Mouse (Mus musculus): ENCODE data around the gene Mthfs. TPM values are rescaled to one million over a fixed set of nuclear protein-coding genes. Genes with fewer than 3 reads are reported as not detected.
A peak's percentile ranks its signal among the peaks of the same experiment; 100 is the strongest.

The Mthfs gene
- polyA plus RNA-seq, 1 experiment from 2014 or later: 17.2 TPM

GRCm38 (mm10) chr9:89308357-89309194, 98.1 kb downstream of the Mthfs start:
- Histone ChIP-seq H3K27ac (replicated peaks) (no peak overlapping the region), H3K4me1 (replicated peaks) (no peaks in the 10 kb centered on the region), H3K4me2 (no peak overlapping the region), H3K9ac (no peak overlapping the region), H3K9me3 (no peaks in the 10 kb centered on the region), H3K27me3 (no peaks in the 10 kb centered on the region), H3K4me3 (no peak overlapping the region), H3K36me3 (no peaks in the 10 kb centered on the region)
- peak; percentile 49 for ATAC-seq (ENCODE audit: low FRiP score, low read depth)
- 69% methylated on average over 7 of the region's 7 CpGs for WGBS

- Histone ChIP-seq H3K4me2 (no peak overlapping the region), H3K4me3 (no peak overlapping the region), H3K9me3 (no peaks in the 10 kb centered on the region), H3K36me3 (no peaks in the 10 kb centered on the region), H3K4me1 (replicated peaks) (no peaks in the 10 kb centered on the region), H3K27me3 (no peaks in the 10 kb centered on the region), H3K9ac (no peak overlapping the region), H3K27ac (replicated peaks) (no peak overlapping the region; the same call in 1 of the 2 replicates)
- no peak for ATAC-seq (ENCODE audit: low FRiP score, low read depth)
- 74% methylated on average over 2 of the region's 2 CpGs for WGBS
Measured at GRCm38 (mm10) chr9:89309195-89309535, 98.7 kb downstream of the Mthfs start.

GRCm38 (mm10) chr9:89311649-89312048, 101.2 kb downstream of the Mthfs start:
- no peak overlapping the region for H3K27ac ChIP-seq (replicated peaks)
- H3K36me3 ChIP-seq: no peaks in the 10 kb centered on the region
- H3K4me2 ChIP-seq: no peak overlapping the region
- H3K27me3 ChIP-seq: no peaks in the 10 kb centered on the region
- WGBS: 50% methylated on average over 2 of the region's 2 CpGs
- no peak overlapping the region for H3K9ac ChIP-seq
- 0 out of 2 replicates have a peak, but pooled peaks have one; percentile 48 for ATAC-seq (ENCODE audit: low FRiP score, low read depth)
- no peak overlapping the region for H3K4me3 ChIP-seq
- no peaks in the 10 kb centered on the region for H3K4me1 ChIP-seq (replicated peaks)
- no peaks in the 10 kb centered on the region for H3K9me3 ChIP-seq

GRCm38 (mm10) chr9:89373731-89374130, 163.3 kb downstream of the Mthfs start:
- Histone ChIP-seq H3K4me3 (no peak overlapping the region), H3K9me3 (no peaks in the 10 kb centered on the region), H3K9ac (no peak overlapping the region), H3K4me2 (no peak overlapping the region), H3K4me1 (replicated peaks) (no peaks in the 10 kb centered on the region), H3K36me3 (no peaks in the 10 kb centered on the region), H3K27me3 (no peaks in the 10 kb centered on the region), H3K27ac (replicated peaks) (no peak overlapping the region)
- 77% methylated on average over 1 of the region's 1 CpGs for WGBS
- ATAC-seq (ENCODE audit: low FRiP score, low read depth): no peak

GRCm38 (mm10) chr9:89374650-89375049, 164.2 kb downstream of the Mthfs start:
- Histone ChIP-seq H3K27ac (replicated peaks) (no peak overlapping the region), H3K4me2 (no peak overlapping the region), H3K9me3 (no peaks in the 10 kb centered on the region), H3K4me3 (no peak overlapping the region), H3K36me3 (no peaks in the 10 kb centered on the region), H3K9ac (no peak overlapping the region), H3K4me1 (replicated peaks) (no peaks in the 10 kb centered on the region), H3K27me3 (no peaks in the 10 kb centered on the region)
- ATAC-seq (ENCODE audit: low FRiP score, low read depth): no peak
- WGBS: 89% methylated on average over 4 of the region's 4 CpGs

- Histone ChIP-seq H3K27me3 (no peaks in the 10 kb centered on the region), H3K27ac (replicated peaks) (no peak overlapping the region), H3K4me2 (no peak overlapping the region), H3K4me3 (no peak overlapping the region), H3K4me1 (replicated peaks) (no peaks in the 10 kb centered on the region), H3K9me3 (no peaks in the 10 kb centered on the region), H3K9ac (no peak overlapping the region), H3K36me3 (no peaks in the 10 kb centered on the region)
- WGBS: 82% methylated on average over 1 of the region's 1 CpGs
- ATAC-seq (ENCODE audit: low FRiP score, low read depth): no peak
Measured at GRCm38 (mm10) chr9:89403031-89403430, 192.6 kb downstream of the Mthfs start.

Other genes starting within 250 kb of the Mthfs start
- gene Trim43b, start 117.8 kb upstream of the Mthfs start, polyA plus RNA-seq (2015; fragmentation: Nextera tagmentation; extraction: Ambion mirVana): not detected in 2 replicates
- gene Bcl2a1b, start 11.5 kb upstream of the Mthfs start, polyA plus RNA-seq (2015; fragmentation: Nextera tagmentation; extraction: Ambion mirVana): 1.1 and 2.0 TPM in 2 replicates
- gene Gm29094, start 11.3 kb upstream of the Mthfs start, polyA plus RNA-seq (2015; fragmentation: Nextera tagmentation; extraction: Ambion mirVana): not detected in 2 replicates